Mouse (Mus musculus) limb, embryonic 13.5 days (tissue): Measurements from ENCODE around the gene Mgat5. TPM values are rescaled to one million over a fixed set of nuclear protein-coding genes. Genes with fewer than 3 reads are reported as not detected.

Experiments used
- ATAC-seq: fragments of 200-750 bp; cut with Nextera tagmentation; 2 replicates; pipeline ENCODE4 v1.8.0; 2017; ENCODE audit warnings: low read depth, moderate number of reproducible peaks, moderate TSS enrichment; ENCODE audit not compliant: low FRiP score
- H3K27ac ChIP-seq: fragments of 300-500 bp; sonication (generic); 2 replicates; pipeline ENCODE4 v1.5.1; 2015; ENCODE audit warnings: inconsistent platforms, mild to moderate bottlenecking, moderate library complexity
- H3K27me3 ChIP-seq: fragments of 300-500 bp; sonication (generic); 2 replicates; pipeline ENCODE4 v1.6.1; 2015; ENCODE audit warnings: mild to moderate bottlenecking, inconsistent platforms
- H3K36me3 ChIP-seq: fragments of 300-500 bp; sonication (generic); 2 replicates; pipeline ENCODE4 v1.6.1; 2015; ENCODE audit warnings: inconsistent platforms, mild to moderate bottlenecking, moderate library complexity
- H3K4me1 ChIP-seq: fragments of 300-500 bp; sonication (generic); 2 replicates; pipeline ENCODE4 v1.6.1; 2015; ENCODE audit warnings: inconsistent platforms
- H3K4me2 ChIP-seq: fragments of 300-500 bp; sonication (generic); replicated peaks from 2 replicates; pipeline ENCODE4 v1.6.1; 2015; ENCODE audit warnings: inconsistent platforms, mild to moderate bottlenecking, moderate library complexity
- H3K4me3 ChIP-seq: fragments of 300-500 bp; sonication (generic); 2 replicates; pipeline ENCODE4 v1.5.1; 2015; ENCODE audit warnings: moderate library complexity, mild to moderate bottlenecking, inconsistent platforms
- H3K9ac ChIP-seq: fragments of 300-500 bp; sonication (generic); 2 replicates; pipeline ENCODE4 v1.6.1; 2015; ENCODE audit warnings: mild to moderate bottlenecking, inconsistent platforms
- H3K9me3 ChIP-seq: fragments of 300-500 bp; sonication (generic); 2 replicates; pipeline ENCODE4 v1.6.1; 2016; ENCODE audit warnings: inconsistent platforms
- WGBS: fragments of 180-500 bp; shearing (Covaris S2); methylation state at CpG from one replicate; pipeline ENCODE4 v1.1.7; 2015; 5-methylcytosine and 5-hydroxymethylcytosine counted together
- polyA plus RNA-seq: library from polyadenylated mRNA; unstranded; fragments of >200 nt; fragmentation: Nextera tagmentation; extraction: Ambion mirVana; gene quantifications from 2 replicates; pipeline ENCODE4 v1.2.1, GENCODE M21; 2015

Gene Mgat5
- polyA plus RNA-seq, 1 experiment from 2014 or later = 6.0 TPM

DNA sequence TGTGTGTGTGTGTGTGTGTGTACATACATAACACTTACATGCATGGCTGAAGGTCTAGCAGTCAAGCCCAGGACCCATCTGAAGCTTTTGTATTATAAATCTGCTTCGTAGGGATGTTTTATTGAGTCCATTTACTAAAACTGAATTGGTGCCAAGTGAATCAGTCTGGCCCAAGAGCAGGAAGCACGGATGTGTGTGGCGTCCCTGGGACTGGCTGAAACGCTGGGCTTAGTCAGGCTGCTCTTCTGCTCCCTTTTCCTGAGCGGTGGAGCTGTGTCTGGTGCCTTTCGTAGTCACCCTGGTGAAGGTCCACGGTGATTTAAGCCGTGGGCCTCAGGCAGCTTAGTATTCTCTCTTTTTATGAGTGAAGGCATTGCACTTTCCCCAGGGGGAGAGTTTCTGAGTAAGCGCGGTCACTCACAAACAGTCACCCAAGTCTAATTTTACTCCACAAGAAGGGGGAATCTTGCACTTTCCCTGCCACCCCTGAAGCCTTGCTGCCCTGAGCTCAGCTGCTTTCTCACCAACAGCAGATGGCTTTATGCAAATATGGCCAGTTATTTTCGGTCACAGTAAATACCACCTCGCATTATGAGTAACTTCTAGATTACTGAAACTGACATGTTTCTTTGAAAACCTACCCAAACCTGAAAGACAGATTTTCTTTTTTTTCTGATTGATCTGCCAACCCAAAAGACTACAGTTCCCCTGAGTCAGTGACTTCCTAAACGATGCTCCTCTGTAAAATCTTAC, 176.1 kb downstream of the Mgat5 start:
- Histone ChIP-seq H3K4me1 (peaks cover 6% of the 10 kb centered on the region), H3K4me2 (no peak overlapping the region), H3K36me3 (peaks cover 7% of the 10 kb centered on the region; the same call in 1 of the 2 replicates), H3K27ac (no peak overlapping the region), H3K4me3 (no peak overlapping the region), H3K27me3 (no peaks in the 10 kb centered on the region), H3K9me3 (no peaks in the 10 kb centered on the region), H3K9ac (no peak overlapping the region)
- no peak; the same call in 1 of the 2 replicates for ATAC-seq
- 49% methylated on average over 13 of the region's 13 CpGs for WGBS

DNA sequence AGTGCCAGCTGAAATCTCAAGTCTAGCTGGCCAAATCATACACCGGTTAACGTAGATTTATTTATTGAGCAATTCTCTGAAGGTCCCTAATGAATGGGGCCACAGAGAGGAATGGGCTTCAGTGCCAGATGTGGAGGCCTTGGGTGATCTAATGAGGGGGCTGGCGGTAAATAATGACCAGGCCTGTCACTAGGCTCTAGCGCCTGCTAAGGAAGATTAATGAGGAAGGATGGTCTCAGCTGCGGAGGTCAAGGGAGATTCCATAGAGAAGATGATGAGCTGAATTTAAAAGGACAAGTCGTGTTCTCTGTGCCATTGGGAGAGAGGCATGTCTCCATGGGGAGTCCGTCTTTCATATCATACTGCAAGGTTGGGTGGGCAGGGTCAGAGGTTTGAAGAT, 178.3 kb downstream of the Mgat5 start:
- Histone ChIP-seq H3K9me3 (no peaks in the 10 kb centered on the region), H3K9ac (no peak overlapping the region), H3K27me3 (no peaks in the 10 kb centered on the region), H3K4me2 (no peak overlapping the region), H3K27ac (no peak overlapping the region), H3K36me3 (peaks cover 10% of the 10 kb centered on the region; the same call in 1 of the 2 replicates), H3K4me1 (peaks cover 18% of the 10 kb centered on the region), H3K4me3 (no peak overlapping the region)
- ATAC-seq = no peak
- 64% methylated on average over 7 of the region's 7 CpGs for WGBS

DNA sequence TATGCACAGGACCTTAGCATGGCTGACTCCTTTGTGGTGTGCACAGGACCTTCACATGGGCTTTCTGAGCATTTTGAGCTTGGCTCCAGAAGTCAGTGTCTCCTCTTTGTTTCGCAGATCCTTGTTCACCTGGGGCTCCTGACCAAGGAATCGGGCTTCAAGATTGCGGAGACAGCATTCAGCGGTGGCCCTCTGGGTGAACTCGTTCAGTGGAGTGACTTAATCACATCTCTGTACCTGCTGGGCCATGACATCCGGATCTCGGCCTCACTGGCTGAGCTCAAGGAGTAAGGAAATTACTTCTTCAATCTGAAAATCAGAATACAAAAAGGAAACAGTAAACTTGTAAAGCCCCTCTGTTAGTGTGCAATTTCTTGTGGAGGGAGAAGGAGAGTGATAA, 182.4 kb downstream of the Mgat5 start:
- no peak for ATAC-seq
- Histone ChIP-seq H3K27me3 (no peaks in the 10 kb centered on the region), H3K36me3 (peaks cover 34% of the 10 kb centered on the region), H3K4me2 (no peak overlapping the region), H3K4me3 (no peak overlapping the region), H3K27ac (peak overlapping the region; percentile 28; the same call in 1 of the 2 replicates), H3K4me1 (peaks cover 15% of the 10 kb centered on the region), H3K9me3 (peaks cover 8% of the 10 kb centered on the region; the same call in 1 of the 2 replicates), H3K9ac (no peak overlapping the region)
- WGBS = 71% methylated on average over 7 of the region's 7 CpGs

DNA sequence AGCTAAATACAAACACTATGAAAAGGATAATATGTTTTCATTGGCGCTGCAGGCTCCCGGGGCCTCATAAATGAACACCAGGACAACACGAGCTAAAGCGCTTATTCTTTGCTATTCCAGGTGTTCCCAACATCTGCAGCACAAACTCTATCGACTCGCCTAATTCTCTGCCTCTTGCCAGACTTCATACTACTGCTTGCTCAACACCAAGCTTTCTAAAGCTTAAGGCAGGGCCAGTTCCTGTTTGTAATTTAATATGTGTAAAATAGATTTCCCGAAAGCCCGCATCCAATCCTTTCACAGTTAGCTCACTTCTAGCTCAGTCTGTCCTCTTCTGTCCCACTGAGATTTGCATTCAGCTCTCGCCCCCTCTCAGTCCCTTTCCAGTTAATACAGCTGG, 182.8 kb downstream of the Mgat5 start:
- Histone ChIP-seq H3K27ac (peak overlapping the region; percentile 28; the same call in 1 of the 2 replicates), H3K4me3 (no peak overlapping the region), H3K9ac (no peak overlapping the region), H3K36me3 (peaks cover 38% of the 10 kb centered on the region), H3K4me1 (peaks cover 15% of the 10 kb centered on the region), H3K4me2 (no peak overlapping the region), H3K9me3 (peaks cover 8% of the 10 kb centered on the region; the same call in 1 of the 2 replicates), H3K27me3 (no peaks in the 10 kb centered on the region)
- WGBS = 34% methylated on average over 9 of the region's 9 CpGs
- peak; percentile 76; the same call in 1 of the 2 replicates for ATAC-seq

DNA sequence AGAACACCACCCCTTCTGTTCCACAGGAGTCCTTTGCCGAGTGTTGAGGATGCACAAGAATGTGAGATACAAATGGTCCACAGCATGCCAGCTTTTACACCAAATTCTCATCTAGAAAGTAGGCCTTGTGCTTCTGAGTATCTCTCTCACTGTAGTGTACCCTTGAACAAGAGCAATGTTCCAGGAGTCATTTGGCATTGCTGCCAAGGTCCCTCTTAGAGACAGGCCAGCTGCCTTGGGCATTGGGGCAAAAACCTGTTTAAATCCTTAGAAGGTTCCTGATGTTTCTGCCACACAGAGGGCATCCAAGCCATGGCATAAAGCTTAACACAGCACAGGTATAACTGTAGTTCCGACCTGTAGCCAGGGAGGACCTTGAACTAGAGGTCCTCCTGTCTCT, 189.9 kb downstream of the Mgat5 start:
- no peak overlapping the region for H3K27ac ChIP-seq
- ATAC-seq = no peak
- peaks cover 20% of the 10 kb centered on the region for H3K4me1 ChIP-seq
- peaks cover 30% of the 10 kb centered on the region for H3K36me3 ChIP-seq
- H3K27me3 ChIP-seq = no peaks in the 10 kb centered on the region
- WGBS = 85% methylated on average over 2 of the region's 2 CpGs
- no peak overlapping the region for H3K4me2 ChIP-seq
- peaks cover 8% of the 10 kb centered on the region; the same call in 1 of the 2 replicates for H3K9me3 ChIP-seq
- no peak overlapping the region for H3K9ac ChIP-seq
- H3K4me3 ChIP-seq = no peak overlapping the region

DNA sequence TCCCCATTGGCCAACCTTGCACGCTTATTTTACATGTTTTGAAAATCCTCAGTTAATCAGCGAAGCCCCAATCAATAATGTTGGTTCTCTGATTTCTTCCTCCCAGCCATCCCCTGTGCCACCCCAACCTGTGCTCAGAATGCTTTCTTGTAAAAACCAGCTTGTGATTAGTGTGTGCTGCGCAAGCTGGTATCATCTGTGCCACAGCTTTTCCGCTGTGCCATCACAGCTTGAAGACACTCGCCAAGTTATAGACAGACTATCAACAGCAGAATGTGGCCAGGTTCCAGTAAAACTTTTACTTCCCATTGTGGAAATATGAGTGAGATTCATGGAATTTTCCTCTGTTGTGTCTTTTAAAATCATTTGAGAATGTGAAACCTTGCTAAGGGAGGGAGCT, 190.9 kb downstream of the Mgat5 start:
- ATAC-seq = no peak
- no peak overlapping the region for H3K9ac ChIP-seq
- WGBS = 84% methylated on average over 5 of the region's 5 CpGs

DNA sequence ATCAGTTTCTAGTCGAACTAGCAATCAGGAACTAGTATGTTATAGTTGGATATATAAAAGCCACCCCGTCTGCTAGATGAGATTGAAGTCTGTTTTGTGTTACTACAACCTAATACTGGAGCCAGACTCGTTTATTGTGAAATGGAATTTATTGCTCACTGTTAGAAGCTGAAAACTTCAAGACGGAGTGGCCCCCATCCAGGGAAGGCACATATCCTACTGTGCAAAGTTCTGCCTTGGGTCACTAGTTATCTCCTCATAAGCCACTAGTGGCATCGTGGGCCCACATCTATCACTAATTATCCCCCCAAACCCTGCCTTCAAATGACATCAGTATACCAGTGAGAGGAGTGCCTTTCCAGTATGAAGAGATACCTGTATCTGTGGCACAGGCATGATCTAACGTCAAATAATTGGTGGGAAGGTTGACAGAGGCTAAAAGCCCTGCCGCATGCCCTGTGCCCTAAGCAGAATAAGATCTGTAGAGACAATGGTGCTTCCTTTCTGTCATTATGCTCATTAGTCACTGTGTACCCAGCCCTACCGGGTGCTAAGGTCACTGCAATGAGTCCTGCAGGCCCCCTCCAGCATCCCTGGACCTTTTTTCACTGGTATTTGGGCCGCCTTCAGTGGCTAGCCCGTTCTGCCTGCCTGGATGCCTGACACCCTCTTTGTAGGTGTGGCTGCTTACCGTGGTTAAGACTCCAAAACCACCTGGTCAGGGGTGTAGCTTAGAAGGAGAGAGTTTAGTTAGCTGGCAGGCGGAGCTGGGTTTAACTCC, 191.9 kb downstream of the Mgat5 start:
- Histone ChIP-seq H3K9me3 (no peaks in the 10 kb centered on the region), H3K4me3 (no peak overlapping the region), H3K27ac (no peak overlapping the region), H3K4me2 (no peak overlapping the region), H3K27me3 (no peaks in the 10 kb centered on the region), H3K36me3 (peaks cover 21% of the 10 kb centered on the region), H3K9ac (no peak overlapping the region), H3K4me1 (peaks cover 23% of the 10 kb centered on the region)
- peak; percentile 15; the same call in 1 of the 2 replicates for ATAC-seq
- WGBS = 57% methylated on average over 12 of the region's 12 CpGs

More for the DNA sequence above, 190.9 kb downstream of the Mgat5 start:
- H3K36me3 ChIP-seq = peaks cover 23% of the 10 kb centered on the region
- no peak overlapping the region for H3K4me2 ChIP-seq
- no peak overlapping the region for H3K27ac ChIP-seq
- H3K4me3 ChIP-seq = no peak overlapping the region
- H3K9me3 ChIP-seq = peaks cover 8% of the 10 kb centered on the region; the same call in 1 of the 2 replicates
- H3K27me3 ChIP-seq = no peaks in the 10 kb centered on the region
- H3K4me1 ChIP-seq = peaks cover 23% of the 10 kb centered on the region

DNA sequence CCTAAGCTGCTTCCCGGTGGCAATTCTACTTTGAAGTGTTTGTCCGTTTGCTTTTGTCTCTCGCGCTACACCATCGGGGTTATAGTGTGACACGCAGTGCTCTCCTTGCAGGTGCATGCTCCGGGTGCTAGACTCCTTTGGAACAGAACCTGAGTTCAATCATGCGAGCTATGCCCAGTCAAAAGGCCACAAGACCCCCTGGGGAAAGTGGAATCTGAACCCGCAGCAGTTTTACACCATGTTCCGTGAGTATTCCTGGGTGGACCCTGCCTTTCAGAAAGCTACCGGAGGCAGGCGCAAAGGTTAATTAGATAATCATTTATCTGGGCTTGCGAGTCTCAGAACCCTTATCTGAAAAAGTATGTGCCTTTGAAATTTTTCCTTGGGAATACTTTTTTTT, 192.6 kb downstream of the Mgat5 start:
- no peak for ATAC-seq
- H3K36me3 ChIP-seq = peaks cover 19% of the 10 kb centered on the region
- 81% methylated on average over 13 of the region's 13 CpGs for WGBS

DNA sequence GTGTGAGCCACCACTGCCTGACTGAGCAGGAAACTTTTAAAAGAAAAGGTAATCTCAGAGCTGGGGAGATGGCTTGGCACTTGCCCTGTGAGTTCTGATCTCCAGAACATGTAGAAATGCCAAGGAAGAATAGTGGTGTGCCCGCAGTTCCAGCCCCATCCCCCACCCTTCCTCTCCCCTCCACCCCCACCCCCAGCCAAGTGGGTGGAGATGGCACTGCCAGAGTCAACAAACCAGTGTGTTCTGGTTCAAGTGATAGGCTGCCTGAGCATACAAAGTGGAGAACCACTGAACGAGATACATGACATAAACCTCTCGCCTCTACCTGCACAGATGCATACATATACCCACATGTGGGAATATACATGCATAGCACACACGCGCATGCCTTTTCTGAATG, 193.4 kb downstream of the Mgat5 start:
- Histone ChIP-seq H3K27ac (no peak overlapping the region; the same call in 1 of the 2 replicates), H3K4me1 (peaks cover 23% of the 10 kb centered on the region), H3K9ac (no peak overlapping the region), H3K4me3 (no peak overlapping the region), H3K27me3 (no peaks in the 10 kb centered on the region), H3K36me3 (peaks cover 15% of the 10 kb centered on the region), H3K4me2 (no peak overlapping the region), H3K9me3 (no peaks in the 10 kb centered on the region)
- WGBS = 86% methylated on average over 5 of the region's 5 CpGs
- no peak for ATAC-seq

More for the DNA sequence above, 192.6 kb downstream of the Mgat5 start:
- H3K9me3 ChIP-seq = no peaks in the 10 kb centered on the region
- no peak overlapping the region for H3K9ac ChIP-seq
- H3K27me3 ChIP-seq = no peaks in the 10 kb centered on the region
- H3K4me1 ChIP-seq = peaks cover 23% of the 10 kb centered on the region
- H3K4me2 ChIP-seq = no peak overlapping the region
- H3K27ac ChIP-seq = no peak overlapping the region
- H3K4me3 ChIP-seq = no peak overlapping the region

DNA sequence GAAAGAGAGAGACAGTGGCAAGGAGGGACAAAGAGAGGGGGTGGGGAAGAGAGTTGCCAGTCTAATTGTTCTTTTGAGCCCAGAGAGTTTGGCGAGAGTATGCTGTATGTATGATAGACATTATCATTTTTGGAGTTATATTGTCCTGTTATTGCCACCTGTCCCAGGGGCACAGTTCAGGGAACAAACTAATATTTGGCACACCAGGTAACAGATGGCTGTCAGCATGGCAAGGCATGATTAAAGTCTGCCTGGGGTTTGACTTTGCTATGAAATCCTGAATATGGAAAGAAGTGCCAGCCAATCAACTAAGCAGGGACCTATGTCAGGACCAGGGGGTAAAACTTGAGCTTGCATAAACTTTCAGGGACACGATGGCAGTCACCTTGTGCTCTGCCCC, 195.4 kb downstream of the Mgat5 start:
- Histone ChIP-seq H3K9me3 (no peaks in the 10 kb centered on the region), H3K27ac (peak overlapping the region; percentile 44; the same call in 1 of the 2 replicates), H3K36me3 (peaks cover 16% of the 10 kb centered on the region), H3K4me3 (no peak overlapping the region), H3K4me1 (peaks cover 23% of the 10 kb centered on the region), H3K27me3 (no peaks in the 10 kb centered on the region), H3K9ac (no peak overlapping the region), H3K4me2 (no peak overlapping the region)
- no peak for ATAC-seq
- WGBS = 77% methylated on average over 2 of the region's 2 CpGs

DNA sequence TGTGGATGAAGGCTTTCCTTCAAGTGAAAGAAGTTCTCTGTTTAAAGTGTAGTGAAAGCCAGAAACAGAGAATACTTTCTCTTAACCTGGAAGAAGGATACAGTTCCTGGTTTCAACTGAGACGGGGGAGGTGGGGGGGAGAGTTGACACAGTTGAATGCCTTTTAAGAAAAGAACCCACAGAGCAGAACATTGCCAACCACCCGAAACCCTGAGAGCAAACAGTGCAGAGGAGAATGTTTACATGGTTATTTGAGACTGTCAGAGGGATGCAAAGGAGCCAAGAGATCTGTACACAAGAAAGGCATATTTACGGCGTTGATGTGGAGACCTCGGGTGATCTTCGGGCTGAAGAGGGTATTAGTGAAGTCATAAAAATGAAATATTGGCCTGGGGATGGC, 195.9 kb downstream of the Mgat5 start:
- 45% methylated on average over 6 of the region's 6 CpGs for WGBS
- H3K27ac ChIP-seq = no peak overlapping the region; the same call in 1 of the 2 replicates
- peak; percentile 9; the same call in 1 of the 2 replicates for ATAC-seq

DNA sequence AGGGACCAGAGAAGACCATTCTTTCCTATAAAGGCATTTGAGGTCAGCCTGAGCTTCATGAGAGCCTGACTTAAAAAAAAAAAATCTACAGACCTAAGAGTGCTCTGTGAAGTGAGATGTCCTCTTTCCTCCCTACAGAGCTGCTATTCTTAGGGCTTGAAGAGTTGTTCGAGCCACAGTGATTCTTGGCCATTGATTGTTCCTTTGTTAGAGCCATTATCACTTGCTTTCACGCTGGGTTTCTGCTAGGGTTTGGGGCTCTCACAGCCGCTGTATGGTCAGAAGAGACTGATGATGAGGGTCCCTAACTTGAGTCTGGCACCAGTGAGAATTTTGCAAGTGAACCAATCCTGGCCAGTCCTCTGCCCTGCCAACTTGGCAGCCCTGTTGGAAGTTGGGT, 199.8 kb downstream of the Mgat5 start:
- Histone ChIP-seq H3K27me3 (no peaks in the 10 kb centered on the region), H3K9ac (no peak overlapping the region), H3K4me3 (no peak overlapping the region), H3K9me3 (no peaks in the 10 kb centered on the region), H3K27ac (no peak overlapping the region), H3K4me1 (peaks cover 24% of the 10 kb centered on the region), H3K36me3 (peaks cover 13% of the 10 kb centered on the region), H3K4me2 (no peak overlapping the region)
- ATAC-seq = no peak
- 75% methylated on average over 3 of the region's 3 CpGs for WGBS

More for the DNA sequence above, 195.9 kb downstream of the Mgat5 start:
- Histone ChIP-seq H3K9ac (no peak overlapping the region), H3K4me1 (peaks cover 22% of the 10 kb centered on the region), H3K4me2 (no peak overlapping the region), H3K4me3 (no peak overlapping the region), H3K36me3 (peaks cover 16% of the 10 kb centered on the region), H3K27me3 (no peaks in the 10 kb centered on the region), H3K9me3 (no peaks in the 10 kb centered on the region)
